Mouse (Mus musculus) ES-Bruce4 (cell line): ENCODE measurements around the gene Fpr3.

ENCODE experiments used
- CTCF ChIP-seq: IDR thresholded peaks from one replicate; pipeline ENCODE4 v1.8.1; 2011; ENCODE audit warnings: low read depth, low read length
- POLR2A ChIP-seq: IDR thresholded peaks from one replicate; pipeline ENCODE4 v1.8.1; 2011; ENCODE audit warnings: low read length; ENCODE audit not compliant: insufficient read depth

- TF ChIP-seq POLR2A (no peak), CTCF (no peak)
These were observed 2.2 kb downstream of the Fpr3 start for GRCm38 (mm10) chr17:17889732-17890425.
